Mouse (Mus musculus): ENCODE measurements around the gene Morn3.

Morn3 gene

DNA sequence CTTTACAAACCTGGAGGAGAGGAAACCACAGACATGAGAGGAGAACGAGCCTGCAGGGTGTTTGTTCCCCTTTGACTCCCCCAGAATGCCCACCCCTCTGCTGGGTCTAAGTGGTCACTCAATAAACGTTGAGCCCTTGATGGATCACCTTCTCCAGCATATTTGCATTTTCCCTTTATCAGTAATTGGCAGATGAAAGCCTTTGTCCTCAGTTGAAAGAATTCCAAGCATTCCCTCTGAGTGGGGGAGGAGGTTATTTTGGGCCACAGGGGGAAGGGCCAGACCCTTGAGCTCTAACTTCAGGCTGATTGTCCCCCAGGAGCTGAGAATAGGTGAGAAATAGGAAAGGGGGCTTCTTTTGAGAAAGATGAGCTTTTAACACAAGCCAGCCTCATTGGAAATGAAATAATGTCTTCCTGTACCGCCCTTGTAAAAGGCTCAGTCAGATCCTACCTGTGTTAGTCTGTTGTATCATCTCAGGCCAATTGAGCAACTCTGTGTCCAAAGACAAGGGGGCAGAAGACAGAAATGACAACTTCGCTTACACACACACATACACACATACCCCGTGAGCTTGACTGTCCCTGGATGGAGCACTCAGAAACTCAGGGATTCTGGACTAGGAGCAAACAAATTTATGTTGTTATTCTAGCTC lies 55.3 kb downstream of the Morn3 start:
- DNase-seq (ENCODE audit: low spot score): no peak

DNA sequence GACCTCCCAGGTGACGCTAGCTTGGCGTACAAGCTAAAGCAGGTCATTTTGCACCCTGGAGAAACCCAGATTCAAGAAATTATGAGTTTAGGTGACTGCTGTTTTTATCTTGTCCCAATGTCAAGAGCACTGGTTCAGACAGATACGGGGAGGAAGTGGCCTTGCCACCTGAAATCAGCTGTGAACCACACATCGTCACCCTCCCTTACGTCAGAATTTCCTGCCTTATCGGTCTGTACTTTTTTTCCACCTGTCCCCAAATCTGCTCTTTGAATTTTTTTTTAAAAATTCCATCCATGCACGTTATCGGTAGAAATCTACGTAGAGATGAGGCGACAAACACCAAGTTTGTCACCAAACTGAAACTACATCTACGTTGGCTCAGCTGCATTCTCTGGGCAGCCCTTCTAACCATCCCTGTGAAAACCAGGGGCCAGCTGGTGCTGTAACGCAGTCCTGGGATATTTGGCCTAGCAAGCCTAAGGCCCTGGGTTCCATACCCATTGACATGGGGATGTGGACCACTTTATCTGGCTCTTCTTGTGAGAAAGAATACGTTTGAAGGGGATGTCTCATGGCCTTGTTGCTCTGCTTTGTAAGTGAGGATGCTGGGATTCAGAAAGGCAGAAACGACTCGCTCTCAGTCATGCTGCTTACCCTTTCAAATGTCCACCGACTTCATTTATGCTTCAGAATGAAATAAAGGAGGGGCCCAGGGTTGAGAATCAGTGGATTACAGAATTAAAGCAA lies 56.2 kb downstream of the Morn3 start:
- no peak for DNase-seq (ENCODE audit: low spot score)

GRCm38 (mm10) chr5:122989551-122990330 lies 57.1 kb downstream of the Morn3 start, which contains the start of gene Kdm2b:
TSS of gene Kdm2b (minus strand) at chr5:122989823.
- DNase-seq (ENCODE audit: low spot score): no peak

- DNase-seq (ENCODE audit: low spot score): peak; percentile 49
Observed at GRCm38 (mm10) chr5:122989001-122989525, 57.8 kb downstream of the Morn3 start.

DNA sequence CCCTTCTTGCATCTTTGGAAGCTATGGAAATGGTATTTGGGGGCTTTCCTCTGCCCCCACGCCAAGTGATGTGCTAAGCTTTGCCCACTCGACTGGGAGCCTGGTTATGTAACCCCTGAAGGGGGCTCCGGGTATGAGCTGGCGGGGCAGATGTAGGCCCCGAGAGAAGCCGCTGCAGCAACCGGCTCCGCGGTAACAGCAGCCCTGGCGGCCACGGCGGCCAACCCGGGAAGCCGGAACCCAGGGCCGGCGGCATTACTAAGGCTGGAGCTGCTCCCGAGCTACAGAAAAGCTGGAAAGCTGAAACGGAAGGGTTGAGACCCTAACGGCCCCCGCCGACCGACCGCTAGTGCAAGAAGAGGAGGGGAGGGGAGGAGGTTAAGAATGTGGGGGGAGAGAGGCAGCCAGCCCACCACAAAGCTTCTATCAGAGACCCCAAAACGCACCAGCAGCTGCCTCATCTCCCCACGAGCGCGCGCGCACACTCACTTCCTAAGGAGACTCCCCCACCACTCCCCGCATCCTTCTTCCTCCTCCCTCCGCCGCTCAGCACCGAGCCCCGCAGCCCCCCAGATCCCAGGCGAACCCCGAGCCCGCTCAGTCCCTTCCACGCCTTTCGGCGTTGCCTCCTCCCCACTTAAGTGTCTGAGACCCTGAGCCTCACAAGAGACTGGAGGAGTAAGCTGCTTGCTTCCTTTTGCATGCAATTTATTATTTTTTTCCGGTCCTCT lies 58.6 kb downstream of the Morn3 start:
- no peak for DNase-seq (ENCODE audit: low spot score)

DNA sequence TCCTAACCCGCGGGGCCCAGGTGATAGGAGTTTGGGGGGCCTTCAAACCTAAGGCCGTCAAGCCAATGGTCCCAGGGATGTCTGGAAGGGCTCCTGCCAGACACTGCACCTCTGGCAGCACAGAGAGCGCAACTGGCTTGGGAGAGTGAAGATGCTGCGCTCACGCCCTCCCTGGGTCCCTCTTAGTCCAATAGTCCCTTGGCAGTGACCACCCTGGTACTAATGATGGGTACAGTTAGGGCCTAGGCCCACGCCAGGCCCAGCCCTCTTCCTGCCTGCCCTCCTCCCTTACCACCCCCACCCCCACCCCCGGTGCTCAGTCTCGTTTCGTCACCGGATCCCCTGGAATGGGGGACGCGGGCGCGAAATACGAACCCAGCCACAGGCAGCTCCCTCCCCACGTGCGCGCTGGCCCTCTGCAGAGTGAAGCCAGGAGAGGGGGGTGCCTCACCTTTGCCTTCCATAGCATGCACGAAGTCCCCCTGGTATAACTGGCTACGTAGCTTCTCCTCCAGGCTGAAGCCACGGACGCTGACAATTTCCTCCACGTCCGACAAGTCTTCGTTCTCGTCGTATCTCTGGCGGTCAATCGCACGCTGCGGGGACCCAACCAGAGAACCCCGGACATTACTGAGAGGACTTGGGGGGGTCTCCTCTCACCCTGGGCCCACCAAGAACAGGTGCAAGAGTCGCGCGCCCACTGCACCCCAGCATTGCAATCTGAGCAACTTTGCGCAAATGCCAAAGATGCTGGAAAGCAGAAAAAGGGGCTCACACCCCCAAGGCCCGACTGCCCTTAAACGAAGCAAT lies 59.4 kb downstream of the Morn3 start:
- no peak for DNase-seq (ENCODE audit: low spot score)

DNA sequence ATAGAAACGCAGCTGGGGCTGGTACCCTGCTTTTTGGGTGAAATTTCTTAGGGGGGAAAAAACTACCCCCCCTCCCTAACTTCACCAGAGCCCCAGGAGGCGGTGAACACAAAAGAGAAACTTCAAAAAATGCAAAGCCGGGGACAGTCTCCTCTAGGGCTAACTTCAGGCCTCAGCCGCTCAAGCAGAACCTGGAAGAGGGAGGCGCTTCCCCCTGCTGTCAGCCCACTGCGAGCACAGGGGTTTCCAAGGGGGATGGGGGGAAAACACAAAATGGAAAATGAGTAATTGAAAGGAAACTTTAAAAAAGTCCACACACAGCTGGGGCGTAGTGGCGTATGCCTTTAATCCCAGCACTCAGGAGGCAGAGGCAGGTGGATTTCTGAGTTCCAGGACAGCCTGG lies 60.7 kb downstream of the Morn3 start:
- DNase-seq (ENCODE audit: low spot score): no peak
